Mouse (Mus musculus) hindbrain, postnatal 0 days (tissue): Measurements from ENCODE around the gene Ddx31. TPM values are rescaled to one million over a fixed set of nuclear protein-coding genes. Genes with fewer than 3 reads are reported as not detected.

ENCODE experiments used
- ATAC-seq: fragments of 200-750 bp; cut with Nextera tagmentation; 2 replicates; pipeline ENCODE4 v1.8.0; 2017; ENCODE audit warnings: mild to moderate bottlenecking, moderate TSS enrichment, moderate library complexity
- DNase-seq: peaks from one replicate; pipeline ENCODE4 v3.0.0-alpha.2; 2015; ENCODE audit warnings: low spot score
- H3K27ac ChIP-seq: fragments of 300-500 bp; sonication (generic); 2 replicates; pipeline ENCODE4 v1.5.1; 2014; ENCODE audit warnings: mild to moderate bottlenecking
- H3K27me3 ChIP-seq: fragments of 300-500 bp; sonication (generic); 2 replicates; pipeline ENCODE4 v1.6.1; 2014; ENCODE audit warnings: low read length, mixed read lengths; ENCODE audit not compliant: insufficient read depth
- H3K36me3 ChIP-seq: fragments of 300-500 bp; sonication (generic); 2 replicates; pipeline ENCODE4 v1.6.1; 2014; ENCODE audit warnings: low read length, mixed read lengths; ENCODE audit not compliant: insufficient read depth
- H3K4me1 ChIP-seq: fragments of 300-500 bp; sonication (generic); 2 replicates; pipeline ENCODE4 v1.6.1; 2014; ENCODE audit warnings: antibody characterized with exemption, low read length, mixed read lengths; ENCODE audit not compliant: insufficient read depth
- H3K4me2 ChIP-seq: fragments of 300-500 bp; sonication (generic); 2 replicates; pipeline ENCODE4 v1.6.1; 2014; ENCODE audit warnings: low read depth, mild to moderate bottlenecking, low read length, moderate library complexity, mixed read lengths
- H3K4me3 ChIP-seq: fragments of 300-500 bp; sonication (generic); 2 replicates; pipeline ENCODE4 v1.5.1; 2014; ENCODE audit warnings: low read length
- H3K9ac ChIP-seq: fragments of 300-500 bp; sonication (generic); replicated peaks from 2 replicates; pipeline ENCODE4 v1.6.1; 2014; ENCODE audit warnings: mild to moderate bottlenecking, low read length, moderate library complexity, mixed read lengths
- H3K9me3 ChIP-seq: fragments of 300-500 bp; sonication (generic); 2 replicates; pipeline ENCODE4 v1.6.1; 2016; ENCODE audit warnings: low read length, mixed read lengths
- CTCF ChIP-seq: IDR thresholded peaks from 2 replicates; pipeline ENCODE4 v1.5.1; 2016; ENCODE audit warnings: antibody characterized with exemption, control low read depth, low read depth
- WGBS: fragments of 180-500 bp; shearing (Covaris S2); extraction: QIAGEN DNeasy Blood & Tissue Kit; methylation state at CpG from one replicate; pipeline ENCODE4 v1.1.7; 2014; 5-methylcytosine and 5-hydroxymethylcytosine counted together
- polyA plus RNA-seq: library from polyadenylated mRNA; unstranded; fragments of >200 nt; fragmentation: Nextera tagmentation; extraction: Ambion mirVana; gene quantifications from 2 replicates; pipeline ENCODE4 v1.2.1, GENCODE M21; 2015
- total RNA-seq: library from RNA; depleted of rRNA; stranded (reverse); fragments of >200 nt; gene quantifications from 2 replicates; pipeline ENCODE4 v1.2.3, GENCODE M21; 2014

Ddx31 gene
- total and polyA plus RNA-seq, 2 experiments from 2014 or later, result 10.2 to 17.4 TPM

GRCm38 (mm10) chr2:28909818-28910710 is 69.9 kb downstream of the Ddx31 start:
- Histone ChIP-seq H3K27ac (peak overlapping the region; percentile 70; the same call in 1 of the 2 replicates), H3K4me1 (0 out of 2 replicates have a peak, but pooled peaks cover 7% of the 10 kb centered on the region), H3K4me2 (peak overlapping the region; percentile 52), H3K4me3 (peak overlapping the region; percentile 44), H3K9me3 (no peaks in the 10 kb centered on the region), H3K9ac (peak overlapping the region; percentile 56), H3K36me3 (no peaks in the 10 kb centered on the region), H3K27me3 (peaks cover 43% of the 10 kb centered on the region)
- ATAC-seq, result no peak
- TF ChIP-seq CTCF, result no peak
- 6% methylated on average over 25 of the region's 25 CpGs for WGBS
- DNase-seq, result no peak

GRCm38 (mm10) chr2:28910877-28911276 is 70.7 kb downstream of the Ddx31 start:
- H3K27me3 ChIP-seq, result peaks cover 48% of the 10 kb centered on the region
- H3K4me1 ChIP-seq, result 0 out of 2 replicates have a peak, but pooled peaks cover 7% of the 10 kb centered on the region
- ATAC-seq, result no peak
- H3K36me3 ChIP-seq, result no peaks in the 10 kb centered on the region
- no peak for TF ChIP-seq CTCF
- H3K27ac ChIP-seq, result peak overlapping the region; percentile 70
- DNase-seq, result no peak
- no peaks in the 10 kb centered on the region for H3K9me3 ChIP-seq
- peak overlapping the region; percentile 56 for H3K9ac ChIP-seq
- peak overlapping the region; percentile 52 for H3K4me2 ChIP-seq
- 7% methylated on average over 3 of the region's 3 CpGs for WGBS
- H3K4me3 ChIP-seq, result peak overlapping the region; percentile 44

GRCm38 (mm10) chr2:28911331-28912038 is 71.3 kb downstream of the Ddx31 start:
- Histone ChIP-seq H3K27me3 (peaks cover 49% of the 10 kb centered on the region), H3K9me3 (no peaks in the 10 kb centered on the region), H3K4me1 (0 out of 2 replicates have a peak, but pooled peaks cover 7% of the 10 kb centered on the region), H3K9ac (peak overlapping the region; percentile 56), H3K27ac (peak overlapping the region; percentile 70), H3K4me2 (peak overlapping the region; percentile 52), H3K4me3 (peak overlapping the region; percentile 44), H3K36me3 (no peaks in the 10 kb centered on the region)
- TF ChIP-seq CTCF, result peak; percentile 13; the same call in 1 of the 2 replicates
- no peak for ATAC-seq
- no peak for DNase-seq
- WGBS, result 3% methylated on average over 44 of the region's 44 CpGs

- peak overlapping the region; percentile 70 for H3K27ac ChIP-seq
- H3K9me3 ChIP-seq, result no peaks in the 10 kb centered on the region
- H3K9ac ChIP-seq, result peak overlapping the region; percentile 56
- H3K27me3 ChIP-seq, result peaks cover 46% of the 10 kb centered on the region
- DNase-seq (no peak), ATAC-seq (no peak)
- WGBS, result 4% methylated on average over 33 of the region's 33 CpGs
- peak overlapping the region; percentile 44 for H3K4me3 ChIP-seq
- no peaks in the 10 kb centered on the region for H3K36me3 ChIP-seq
- peak overlapping the region; percentile 52 for H3K4me2 ChIP-seq
- no peak for TF ChIP-seq CTCF
- H3K4me1 ChIP-seq, result 0 out of 2 replicates have a peak, but pooled peaks cover 7% of the 10 kb centered on the region
These were observed 72.0 kb downstream of the Ddx31 start for GRCm38 (mm10) chr2:28912039-28912700.

GRCm38 (mm10) chr2:28912961-28913360 is 72.8 kb downstream of the Ddx31 start:
- Histone ChIP-seq H3K4me3 (peak overlapping the region; percentile 44), H3K27me3 (peaks cover 45% of the 10 kb centered on the region), H3K9ac (peak overlapping the region; percentile 56), H3K9me3 (no peaks in the 10 kb centered on the region), H3K27ac (peak overlapping the region; percentile 70; the same call in 1 of the 2 replicates), H3K36me3 (no peaks in the 10 kb centered on the region), H3K4me2 (peak overlapping the region; percentile 52), H3K4me1 (0 out of 2 replicates have a peak, but pooled peaks cover 3% of the 10 kb centered on the region)
- ATAC-seq, result no peak
- DNase-seq, result no peak
- 11% methylated on average over 4 of the region's 4 CpGs for WGBS
- TF ChIP-seq CTCF, result no peak

GRCm38 (mm10) chr2:28914121-28914520 is 73.9 kb downstream of the Ddx31 start:
- TF ChIP-seq CTCF, result no peak
- H3K4me2 ChIP-seq, result peak overlapping the region; percentile 52
- H3K4me1 ChIP-seq, result 0 out of 2 replicates have a peak, but pooled peaks cover 3% of the 10 kb centered on the region
- H3K27ac ChIP-seq, result peak overlapping the region; percentile 73
- H3K36me3 ChIP-seq, result no peaks in the 10 kb centered on the region
- ATAC-seq (no peak), DNase-seq (no peak)
- 0% methylated on average over 2 of the region's 2 CpGs for WGBS
- peak overlapping the region; percentile 44 for H3K4me3 ChIP-seq
- peaks cover 50% of the 10 kb centered on the region for H3K27me3 ChIP-seq
- H3K9me3 ChIP-seq, result no peaks in the 10 kb centered on the region
- H3K9ac ChIP-seq, result peak overlapping the region; percentile 56; the same call in 1 of the 2 replicates
